Mouse (Mus musculus): ENCODE measurements at regions not wholly inside any gene's neighbourhood (a gene's known extent, or its start where the extent isn't known, plus 50 kb on each side); places are given as distances from the start of the nearest gene placed in this dataset.

DNA sequence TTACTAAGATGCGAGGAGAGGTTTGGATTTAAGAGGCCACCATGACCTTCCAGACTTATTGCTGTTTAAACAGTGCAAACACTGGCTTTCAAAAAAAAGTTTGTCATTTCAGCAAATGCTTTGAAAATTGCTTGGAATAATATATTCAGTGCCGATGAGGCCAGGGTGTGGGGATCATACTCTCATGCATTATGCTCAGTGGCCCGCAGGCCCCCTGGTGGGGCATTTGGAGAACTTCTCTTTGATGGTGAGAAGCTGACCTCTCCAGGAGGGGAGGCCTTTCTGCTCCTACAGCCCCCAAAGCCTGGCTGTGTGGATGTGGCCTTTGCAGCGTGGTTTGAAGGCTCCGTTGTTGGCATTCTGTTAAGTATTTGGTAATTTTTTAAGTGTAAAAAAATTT lies 138.1 kb upstream of the Pitx1 start:
- no peak overlapping the region for H3K9ac ChIP-seq (ENCODE audit: control insufficient read depth, low read depth, low read length, poor library complexity, severe bottlenecking)
- no peaks in the 10 kb centered on the region for H3K27me3 ChIP-seq (ENCODE audit: control insufficient read depth in 1 of 2, insufficient read depth in 2 of 2, low read length in 2 of 2)
- H3K79me2 ChIP-seq (ENCODE audit: control insufficient read depth, insufficient read depth, low read length, poor library complexity) = no peaks in the 10 kb centered on the region
- H3K36me3 ChIP-seq (ENCODE audit: control insufficient read depth in 1 of 2, insufficient read depth in 2 of 2, low read length in 2 of 2) = no peaks in the 10 kb centered on the region
- no peak overlapping the region for H3K4me3 ChIP-seq (ENCODE audit: control insufficient read depth in 1 of 2, insufficient read depth in 1 of 2, low read depth in 2 of 2, low read length in 2 of 2)
- no peak overlapping the region for H3K27ac ChIP-seq (ENCODE audit: control insufficient read depth, low read depth, low read length)
- DNase-seq (ENCODE audit: low read depth, low spot score) = no peak
- H3K9me3 ChIP-seq (replicated peaks; ENCODE audit: insufficient read depth, low read length) = no peaks in the 10 kb centered on the region
- TF ChIP-seq CHD1 (IDR thresholded peaks at IDR 0.05; ENCODE audit: low read depth, low read length) (no peak), CTCF (IDR thresholded peaks at IDR 0.05 in 2 of 3, conservative IDR thresholded peaks at IDR 0.05 in 1 of 3; ENCODE audit: control insufficient read depth in 1 of 3, insufficient read depth in 1 of 3, low read depth in 2 of 3, low read length in 3 of 3, poor library complexity in 1 of 3, severe bottlenecking in 1 of 3) (peak in 1 of 3 experiments; percentile 15; a peak in 1 of 6 replicates)
- H3K4me1 ChIP-seq (ENCODE audit: control insufficient read depth in 1 of 2, insufficient read depth in 2 of 2, low read length in 2 of 2) = no peaks in the 10 kb centered on the region

DNA sequence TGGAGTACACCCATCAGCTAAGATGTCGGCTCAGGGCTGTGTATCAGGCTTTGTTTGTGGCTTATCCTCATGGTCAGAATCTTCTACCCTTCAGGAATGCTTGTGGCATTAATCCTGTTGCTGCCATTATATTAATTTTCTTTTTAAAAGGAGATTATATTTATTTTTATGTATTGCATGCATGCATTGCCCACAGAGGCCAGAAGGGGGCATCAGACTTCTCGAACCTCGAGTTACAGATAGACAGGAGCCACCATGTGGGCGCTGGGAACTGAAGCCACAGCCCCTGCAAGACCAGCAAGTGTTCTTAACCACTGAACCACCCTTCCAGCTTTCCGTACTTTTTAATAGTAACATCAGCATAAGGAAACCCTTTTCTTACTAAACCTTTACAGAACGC lies 134.7 kb upstream of the Pitx1 start:
- DNase-seq (ENCODE audit: low read depth, low spot score) = peak; percentile 4
- Histone ChIP-seq H3K9ac (ENCODE audit: control insufficient read depth, low read depth, low read length, poor library complexity, severe bottlenecking) (no peak overlapping the region), H3K4me1 (ENCODE audit: control insufficient read depth in 1 of 2, insufficient read depth in 2 of 2, low read length in 2 of 2) (no peaks in the 10 kb centered on the region), H3K79me2 (ENCODE audit: control insufficient read depth, insufficient read depth, low read length, poor library complexity) (no peaks in the 10 kb centered on the region), H3K27ac (ENCODE audit: control insufficient read depth, low read depth, low read length) (no peak overlapping the region), H3K4me3 (ENCODE audit: control insufficient read depth in 1 of 2, insufficient read depth in 1 of 2, low read depth in 2 of 2, low read length in 2 of 2) (no peak overlapping the region), H3K9me3 (replicated peaks; ENCODE audit: insufficient read depth, low read length) (no peaks in the 10 kb centered on the region), H3K27me3 (ENCODE audit: control insufficient read depth in 1 of 2, insufficient read depth in 2 of 2, low read length in 2 of 2) (no peaks in the 10 kb centered on the region), H3K36me3 (ENCODE audit: control insufficient read depth in 1 of 2, insufficient read depth in 2 of 2, low read length in 2 of 2) (no peaks in the 10 kb centered on the region)
- TF ChIP-seq TAL1 (IDR thresholded peaks at IDR 0.05; ENCODE audit: low read length) (no peak), JUND (IDR thresholded peaks at IDR 0.05; ENCODE audit: low read depth, low read length) (no peak), POLR2AphosphoS2 (IDR thresholded peaks at IDR 0.05; ENCODE audit: low read length) (no peak), MAX (IDR thresholded peaks at IDR 0.05; ENCODE audit: low read length) (no peak), CTCF (IDR thresholded peaks at IDR 0.05 in 2 of 3, conservative IDR thresholded peaks at IDR 0.05 in 1 of 3; ENCODE audit: control insufficient read depth in 1 of 3, insufficient read depth in 1 of 3, low read depth in 2 of 3, low read length in 3 of 3, poor library complexity in 1 of 3, severe bottlenecking in 1 of 3) (peak in 1 of 3 experiments; percentile 22; a peak in 1 of 6 replicates), CHD2 (IDR thresholded peaks at IDR 0.05; ENCODE audit: low read length) (no peak)

DNA sequence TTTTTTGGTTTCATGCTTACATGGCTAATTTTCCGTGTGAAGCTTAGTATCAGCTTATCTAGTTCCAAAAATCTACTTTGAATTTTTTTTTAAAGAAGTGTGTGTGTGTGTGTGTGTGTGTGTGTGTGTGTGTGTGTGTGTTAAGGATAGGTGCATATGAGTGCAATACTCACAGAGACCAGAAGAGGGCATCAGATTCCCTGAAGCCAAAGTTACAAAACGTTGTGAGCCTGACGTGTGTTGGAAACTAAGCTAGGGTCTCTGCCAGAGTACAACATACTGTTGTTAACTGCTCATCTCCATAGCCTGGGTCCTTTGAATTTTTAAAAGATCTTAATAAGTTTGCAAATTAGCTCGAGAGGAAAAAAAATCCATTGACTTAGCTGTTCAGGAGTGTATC lies 133.5 kb upstream of the Pitx1 start:
- no peaks in the 10 kb centered on the region for H3K79me2 ChIP-seq (ENCODE audit: control insufficient read depth, insufficient read depth, low read length, poor library complexity)
- H3K27ac ChIP-seq (ENCODE audit: control insufficient read depth, low read depth, low read length) = no peak overlapping the region
- TF ChIP-seq NRF1 (IDR thresholded peaks at IDR 0.05; ENCODE audit: insufficient read depth, low read depth, low read length, poor library complexity, severe bottlenecking) = no peak
- TF ChIP-seq KAT2A (conservative IDR thresholded peaks at IDR 0.05; ENCODE audit: low read depth, low read length) = no peak
- TF ChIP-seq MAFK (IDR thresholded peaks at IDR 0.05; ENCODE audit: borderline replicate concordance, low read depth, low read length) = no peak
- no peak for TF ChIP-seq ZNF384 (IDR thresholded peaks at IDR 0.05; ENCODE audit: low read depth, low read length)
- TF ChIP-seq TAL1 (IDR thresholded peaks at IDR 0.05; ENCODE audit: low read length) = no peak
- no peak for TF ChIP-seq SMC3 (IDR thresholded peaks at IDR 0.05; ENCODE audit: low read depth, low read length)
- no peak for TF ChIP-seq ZC3H11A (IDR thresholded peaks at IDR 0.05; ENCODE audit: low read depth, low read length)
- H3K9me3 ChIP-seq (replicated peaks; ENCODE audit: insufficient read depth, low read length) = no peaks in the 10 kb centered on the region
- peak; percentile 8 for DNase-seq (ENCODE audit: low read depth, low spot score)
- H3K4me3 ChIP-seq (ENCODE audit: control insufficient read depth in 1 of 2, insufficient read depth in 1 of 2, low read depth in 2 of 2, low read length in 2 of 2) = no peak overlapping the region
- H3K4me1 ChIP-seq (ENCODE audit: control insufficient read depth in 1 of 2, insufficient read depth in 2 of 2, low read length in 2 of 2) = no peaks in the 10 kb centered on the region
- no peak overlapping the region for H3K9ac ChIP-seq (ENCODE audit: control insufficient read depth, low read depth, low read length, poor library complexity, severe bottlenecking)
- no peaks in the 10 kb centered on the region for H3K27me3 ChIP-seq (ENCODE audit: control insufficient read depth in 1 of 2, insufficient read depth in 2 of 2, low read length in 2 of 2)
- H3K36me3 ChIP-seq (ENCODE audit: control insufficient read depth in 1 of 2, insufficient read depth in 2 of 2, low read length in 2 of 2) = no peaks in the 10 kb centered on the region
